Mouse (Mus musculus): ENCODE data around the gene Kifc3. TPM values are rescaled to one million over a fixed set of nuclear protein-coding genes. Genes with fewer than 3 reads are reported as not detected.
"Not testable (repeated sequence)": the region's sequence is repeated elsewhere in the genome, so short reads cannot be mapped to it uniquely, and the experiment has no call there.

Kifc3 gene
- polyA plus RNA-seq, 1 experiment from 2014 or later: 13.2 TPM

DNA sequence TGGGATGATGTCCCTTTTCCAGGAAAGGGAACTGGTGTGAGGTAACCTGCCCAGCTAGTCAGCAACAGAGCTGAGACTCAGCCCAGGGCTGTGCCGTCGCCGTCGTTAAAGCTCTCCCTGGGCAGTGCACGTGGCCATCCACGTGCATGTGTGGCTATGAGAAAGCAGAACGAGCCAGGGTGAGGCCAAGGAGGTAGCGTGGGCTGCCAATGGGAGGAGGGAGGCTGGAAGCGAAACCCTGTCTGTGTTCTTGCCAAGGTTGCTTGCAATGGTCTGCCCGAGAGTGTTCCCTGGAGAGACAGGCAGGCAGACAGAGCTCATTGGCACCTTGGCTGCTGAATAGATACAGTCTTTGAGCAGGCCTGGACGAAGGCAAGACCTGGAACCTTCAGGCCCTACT is 36.7 kb downstream of the Kifc3 start:
- no peak for DNase-seq (ENCODE audit: low spot score)
- Histone ChIP-seq H3K27me3 (ENCODE audit: low read depth, poor library complexity, severe bottlenecking) (no peaks in the 10 kb centered on the region), H3K4me1 (peaks cover 48% of the 10 kb centered on the region), H3K9me3 (replicated peaks) (no peaks in the 10 kb centered on the region), H3K4me3 (no peak overlapping the region), H3K36me3 (no peaks in the 10 kb centered on the region), H3K27ac (peak overlapping the region; percentile 63)
- 77% methylated on average over 11 of the region's 11 CpGs for WGBS

DNA sequence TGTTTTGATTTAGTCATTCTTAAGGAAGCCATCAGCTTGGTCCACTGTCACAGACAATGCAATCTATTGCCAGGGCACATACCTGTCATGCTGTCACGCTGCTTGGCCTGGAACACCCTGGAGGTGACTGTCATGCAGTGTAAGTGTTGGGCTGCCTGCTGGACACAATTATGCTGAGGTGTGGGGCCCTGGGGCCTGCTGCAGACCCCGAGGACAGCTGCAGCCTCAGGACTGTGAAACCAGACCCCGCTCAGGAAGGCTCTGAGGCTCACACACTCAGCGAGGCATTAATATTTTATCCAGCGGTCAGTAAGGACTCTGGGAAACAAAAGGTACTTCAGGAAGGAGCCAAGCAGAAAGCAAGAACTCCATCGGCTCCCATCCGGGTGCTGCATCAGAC is 38.1 kb downstream of the Kifc3 start:
- 42% methylated on average over 7 of the region's 7 CpGs for WGBS
- peak; percentile 54 for DNase-seq (ENCODE audit: low spot score)
- no peaks in the 10 kb centered on the region for H3K36me3 ChIP-seq
- no peak overlapping the region for H3K4me3 ChIP-seq
- peak overlapping the region; percentile 76 for H3K27ac ChIP-seq
- H3K4me1 ChIP-seq: peaks cover 42% of the 10 kb centered on the region
- H3K27me3 ChIP-seq (ENCODE audit: low read depth, poor library complexity, severe bottlenecking): no peaks in the 10 kb centered on the region
- no peaks in the 10 kb centered on the region for H3K9me3 ChIP-seq (replicated peaks)

DNA sequence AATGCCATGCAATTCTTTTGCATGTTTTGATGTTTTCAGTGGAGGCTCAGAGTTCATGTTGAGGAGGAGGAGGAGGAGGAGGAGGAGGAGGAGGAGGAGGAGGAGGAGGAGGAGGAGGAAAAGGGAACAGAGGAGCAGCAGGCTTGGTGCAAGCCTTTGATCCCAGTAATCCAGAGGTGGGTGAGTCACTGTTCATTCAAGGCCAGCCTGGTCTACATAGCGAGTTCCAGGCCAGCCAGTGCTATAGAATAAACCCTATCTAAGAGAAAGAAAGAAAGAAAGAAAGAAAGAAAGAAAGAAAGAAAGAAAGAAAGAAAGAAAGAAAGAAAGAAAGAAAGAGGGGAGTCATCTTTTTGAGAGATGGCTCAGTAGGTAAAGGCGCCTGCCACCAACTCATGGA is 38.6 kb downstream of the Kifc3 start:
- H3K27ac ChIP-seq; DNase-seq (ENCODE audit: low spot score); H3K9me3 ChIP-seq (replicated peaks); H3K27me3 ChIP-seq (ENCODE audit: low read depth, poor library complexity, severe bottlenecking); H3K4me3 ChIP-seq; H3K36me3 ChIP-seq: not testable (repeated sequence)
- WGBS: 86% methylated on average over 2 of the region's 2 CpGs
- H3K4me1 ChIP-seq: peaks cover 39% of the 10 kb centered on the region

DNA sequence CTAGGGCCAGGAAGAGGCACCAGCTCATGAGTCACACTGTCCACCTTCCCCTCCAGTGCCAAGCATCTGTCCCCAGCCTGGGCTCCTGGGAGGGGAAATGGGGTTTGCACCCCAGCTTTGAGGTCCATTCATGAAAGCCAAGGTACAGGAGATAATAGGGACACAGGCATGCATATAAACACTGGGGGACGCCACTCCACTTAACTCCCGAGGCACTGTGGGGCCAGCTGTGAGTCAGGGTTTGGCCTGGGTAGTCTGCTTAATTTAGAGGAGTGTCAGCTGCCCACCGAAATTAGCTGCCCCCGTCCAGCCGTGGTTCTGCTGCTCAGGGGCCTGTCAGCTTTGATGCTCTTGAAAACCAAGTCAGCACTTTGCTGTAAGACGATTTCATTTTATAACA is 39.8 kb downstream of the Kifc3 start:
- Histone ChIP-seq H3K27ac (no peak overlapping the region), H3K4me1 (peaks cover 35% of the 10 kb centered on the region)
- 61% methylated on average over 6 of the region's 6 CpGs for WGBS

DNA sequence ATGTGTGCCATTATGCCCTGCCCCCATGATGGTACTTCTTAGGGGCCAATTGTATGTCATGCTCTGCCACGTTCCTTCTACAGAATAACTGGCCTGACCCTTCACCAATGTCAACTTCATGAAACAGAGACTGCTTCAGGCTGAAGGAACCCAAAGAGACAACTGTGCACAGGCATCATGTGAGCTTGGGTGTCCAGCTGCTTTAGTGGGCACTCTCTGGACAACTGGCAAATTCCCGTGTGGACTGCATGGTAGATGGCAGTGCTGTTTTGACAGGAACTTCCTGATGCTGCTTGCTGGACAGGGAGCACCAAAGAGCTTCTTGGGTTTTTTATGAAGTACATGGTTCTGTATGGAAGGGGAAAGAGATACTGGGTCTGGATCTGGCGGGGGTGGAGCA is 43.3 kb downstream of the Kifc3 start:
- WGBS: 80% methylated on average over 3 of the region's 3 CpGs
- H3K4me3 ChIP-seq: no peak overlapping the region
- H3K9me3 ChIP-seq (replicated peaks): no peaks in the 10 kb centered on the region
- H3K4me1 ChIP-seq: peaks cover 21% of the 10 kb centered on the region
- DNase-seq (ENCODE audit: low spot score): no peak
- no peaks in the 10 kb centered on the region for H3K36me3 ChIP-seq
- H3K27me3 ChIP-seq (ENCODE audit: low read depth, poor library complexity, severe bottlenecking): no peaks in the 10 kb centered on the region
- H3K27ac ChIP-seq: no peak overlapping the region

More for the DNA sequence above, 39.8 kb downstream of the Kifc3 start:
- H3K36me3 ChIP-seq: no peaks in the 10 kb centered on the region
- H3K4me3 ChIP-seq: no peak overlapping the region
- no peaks in the 10 kb centered on the region for H3K9me3 ChIP-seq (replicated peaks)
- H3K27me3 ChIP-seq (ENCODE audit: low read depth, poor library complexity, severe bottlenecking): no peaks in the 10 kb centered on the region
- DNase-seq (ENCODE audit: low spot score): no peak

DNA sequence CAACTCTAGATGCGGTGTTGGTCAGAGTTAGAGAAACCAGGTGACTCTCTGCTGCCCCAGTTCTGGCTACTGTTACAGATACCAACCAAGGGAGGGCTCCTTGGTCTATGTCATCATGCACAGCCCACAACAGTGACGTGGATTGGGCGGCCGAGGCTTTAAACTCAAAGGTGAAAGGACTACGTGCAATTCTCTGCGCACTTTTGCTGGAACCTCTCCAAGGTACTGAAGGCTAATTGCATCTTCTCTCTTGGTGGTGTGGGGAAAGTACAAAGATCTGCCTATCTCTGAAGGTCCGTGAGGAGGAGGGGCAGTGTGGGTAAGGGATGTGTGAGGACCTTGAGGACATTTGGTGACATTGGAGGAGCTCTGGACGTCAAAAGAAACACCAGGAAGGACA is 44.0 kb downstream of the Kifc3 start:
- Histone ChIP-seq H3K9me3 (replicated peaks) (no peaks in the 10 kb centered on the region), H3K36me3 (no peaks in the 10 kb centered on the region), H3K27ac (no peak overlapping the region), H3K4me1 (peaks cover 16% of the 10 kb centered on the region), H3K4me3 (no peak overlapping the region), H3K27me3 (ENCODE audit: low read depth, poor library complexity, severe bottlenecking) (no peaks in the 10 kb centered on the region)
- DNase-seq (ENCODE audit: low spot score): no peak
- 73% methylated on average over 8 of the region's 8 CpGs for WGBS

DNA sequence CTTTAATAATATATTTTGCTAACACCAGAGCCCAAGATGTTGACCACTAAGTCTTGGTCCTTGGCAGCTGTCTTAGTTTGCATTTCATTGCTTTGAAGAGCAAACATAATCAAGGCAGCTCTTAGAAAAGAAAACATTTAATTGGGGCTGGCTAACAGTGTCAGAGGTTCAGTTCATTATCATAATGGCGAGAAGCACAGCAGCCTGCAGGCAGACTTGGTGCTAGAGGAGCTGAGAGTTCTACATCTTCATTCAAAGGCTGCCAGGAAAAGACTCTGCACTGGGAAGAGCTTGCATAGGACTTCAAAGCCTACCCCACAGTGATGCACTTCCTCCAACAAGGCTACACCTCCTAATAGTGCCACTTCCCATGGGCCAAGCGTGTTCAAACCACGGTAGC is 45.5 kb downstream of the Kifc3 start:
- no peak for DNase-seq (ENCODE audit: low spot score)
- Histone ChIP-seq H3K9me3 (replicated peaks) (no peaks in the 10 kb centered on the region), H3K27me3 (ENCODE audit: low read depth, poor library complexity, severe bottlenecking) (no peaks in the 10 kb centered on the region), H3K36me3 (no peaks in the 10 kb centered on the region), H3K27ac (no peak overlapping the region), H3K4me1 (peaks cover 6% of the 10 kb centered on the region), H3K4me3 (no peak overlapping the region)
- 68% methylated on average over 3 of the region's 3 CpGs for WGBS

DNA sequence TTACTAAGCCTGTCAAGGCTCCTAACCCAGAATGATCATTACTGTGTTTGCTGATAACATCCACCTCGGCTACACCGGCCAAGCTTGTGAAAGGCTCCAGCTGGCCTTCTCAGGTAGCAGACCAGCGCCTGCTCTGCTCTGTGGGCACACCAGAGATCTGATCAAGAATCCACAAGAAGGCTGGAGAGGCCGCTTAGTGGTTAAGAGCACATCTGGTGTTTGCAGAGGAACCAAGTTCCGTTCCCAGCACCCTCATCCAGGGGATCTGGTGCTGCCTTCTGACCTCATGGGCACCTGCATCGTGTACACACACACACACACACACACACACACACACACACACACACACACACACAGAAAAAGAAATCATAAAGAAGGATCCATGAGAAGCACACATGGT is 46.5 kb downstream of the Kifc3 start:
- no peak overlapping the region for H3K27ac ChIP-seq
- no peaks in the 10 kb centered on the region for H3K36me3 ChIP-seq
- peaks cover 6% of the 10 kb centered on the region for H3K4me1 ChIP-seq
- H3K4me3 ChIP-seq: no peak overlapping the region
- H3K27me3 ChIP-seq (ENCODE audit: low read depth, poor library complexity, severe bottlenecking): no peaks in the 10 kb centered on the region
- WGBS: 86% methylated on average over 6 of the region's 6 CpGs
- no peaks in the 10 kb centered on the region for H3K9me3 ChIP-seq (replicated peaks)
- no peak for DNase-seq (ENCODE audit: low spot score)

DNA sequence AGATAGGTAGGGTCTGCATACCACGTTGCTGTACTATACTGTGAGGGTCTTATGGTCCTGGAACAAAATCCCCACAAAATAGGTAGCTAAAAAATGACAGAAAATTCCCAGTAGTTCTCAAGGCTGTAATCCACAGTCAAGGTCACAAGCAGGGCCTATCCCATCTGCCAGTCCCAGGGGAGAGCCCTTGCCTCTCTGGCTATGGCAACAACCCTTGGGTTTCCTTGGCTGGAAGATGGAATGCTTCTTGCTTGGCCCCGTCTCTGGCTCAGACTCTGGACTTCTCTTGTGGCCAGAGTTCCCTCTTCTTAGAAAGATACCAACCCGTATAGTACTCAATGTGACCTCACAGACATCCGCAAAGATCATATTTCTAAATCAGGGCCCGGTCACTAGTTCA is 47.3 kb downstream of the Kifc3 start:
- Histone ChIP-seq H3K27ac (no peak overlapping the region), H3K9me3 (replicated peaks) (no peaks in the 10 kb centered on the region), H3K27me3 (ENCODE audit: low read depth, poor library complexity, severe bottlenecking) (no peaks in the 10 kb centered on the region), H3K4me1 (peaks cover 6% of the 10 kb centered on the region), H3K4me3 (no peak overlapping the region), H3K36me3 (no peaks in the 10 kb centered on the region)
- WGBS: 90% methylated on average over 5 of the region's 5 CpGs
- DNase-seq (ENCODE audit: low spot score): no peak

DNA sequence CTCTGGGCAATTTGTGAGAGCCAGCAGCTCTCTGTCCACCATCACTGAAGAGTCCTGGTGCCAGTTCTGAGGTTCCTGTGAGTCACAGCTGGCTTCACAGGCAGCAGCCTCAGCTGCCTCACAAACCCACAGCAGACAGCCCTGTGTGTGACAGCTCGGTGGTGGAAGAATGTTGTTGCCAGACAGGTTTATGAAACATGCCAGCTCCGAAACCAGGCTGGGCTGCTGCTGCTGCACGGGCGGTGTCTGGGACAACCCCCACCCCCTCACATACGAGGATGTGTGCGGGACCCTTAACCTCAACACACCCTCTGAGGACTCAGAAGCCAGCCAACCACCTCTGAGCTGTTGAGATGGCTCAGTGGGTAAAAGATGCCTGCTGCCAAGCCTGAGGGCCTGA is 48.0 kb downstream of the Kifc3 start:
- H3K27ac ChIP-seq: no peak overlapping the region
- DNase-seq (ENCODE audit: low spot score): no peak
- WGBS: 74% methylated on average over 6 of the region's 6 CpGs

DNA sequence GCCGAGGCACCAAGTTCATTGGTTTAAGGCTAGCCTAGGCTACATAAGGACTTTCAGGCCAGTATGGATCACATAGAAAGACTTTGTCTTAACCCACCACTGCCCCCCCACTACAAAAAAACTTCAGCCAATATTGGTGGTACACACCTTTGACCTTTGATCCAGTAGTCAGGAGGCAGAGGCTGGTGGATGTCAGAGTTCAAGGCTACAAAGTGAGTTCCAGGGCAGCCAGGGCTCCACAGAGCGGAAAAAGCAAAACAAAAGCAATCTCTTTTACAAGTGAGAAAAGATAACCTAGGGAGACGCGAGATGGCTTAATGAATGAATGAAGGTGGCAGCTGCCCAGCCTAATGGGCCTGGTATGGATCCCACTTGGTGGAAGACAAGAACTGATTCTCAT is 48.6 kb downstream of the Kifc3 start:
- DNase-seq (ENCODE audit: low spot score): no peak
- Histone ChIP-seq H3K4me1 (peaks cover 12% of the 10 kb centered on the region), H3K4me3 (no peak overlapping the region), H3K27me3 (ENCODE audit: low read depth, poor library complexity, severe bottlenecking) (no peaks in the 10 kb centered on the region), H3K27ac (no peak overlapping the region), H3K9me3 (replicated peaks) (no peaks in the 10 kb centered on the region), H3K36me3 (no peaks in the 10 kb centered on the region)
- 76% methylated on average over 4 of the region's 4 CpGs for WGBS

More for the DNA sequence above, 48.0 kb downstream of the Kifc3 start:
- no peaks in the 10 kb centered on the region for H3K36me3 ChIP-seq
- H3K9me3 ChIP-seq (replicated peaks): no peaks in the 10 kb centered on the region
- no peak overlapping the region for H3K4me3 ChIP-seq
- H3K27me3 ChIP-seq (ENCODE audit: low read depth, poor library complexity, severe bottlenecking): no peaks in the 10 kb centered on the region
- peaks cover 6% of the 10 kb centered on the region for H3K4me1 ChIP-seq

DNA sequence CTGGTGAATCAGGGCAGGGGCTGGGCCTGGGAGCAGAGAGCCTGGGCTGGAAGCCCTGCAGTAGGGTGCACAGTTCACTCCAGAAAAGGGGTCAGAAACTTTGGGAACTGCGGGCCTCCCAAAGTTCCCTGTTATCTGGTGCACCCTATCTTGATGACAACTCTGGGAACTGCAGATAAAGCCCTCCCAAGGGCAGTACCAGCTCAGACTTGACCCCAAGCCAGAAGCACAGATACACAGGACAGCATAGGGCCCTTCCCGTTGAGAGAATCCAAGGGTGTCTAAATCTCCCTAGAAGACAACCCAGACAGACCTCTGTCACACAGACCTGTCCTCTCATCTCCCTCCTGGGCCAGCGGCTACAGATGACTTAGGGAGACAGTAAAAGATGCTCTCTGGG is 52.0 kb downstream of the Kifc3 start:
- no peaks in the 10 kb centered on the region for H3K36me3 ChIP-seq
- no peak overlapping the region for H3K4me3 ChIP-seq
- WGBS: 93% methylated on average over 3 of the region's 3 CpGs
- no peak overlapping the region for H3K27ac ChIP-seq
- no peak for DNase-seq (ENCODE audit: low spot score)
- H3K9me3 ChIP-seq (replicated peaks): no peaks in the 10 kb centered on the region
- H3K27me3 ChIP-seq (ENCODE audit: low read depth, poor library complexity, severe bottlenecking): no peaks in the 10 kb centered on the region
- H3K4me1 ChIP-seq: peaks cover 13% of the 10 kb centered on the region

DNA sequence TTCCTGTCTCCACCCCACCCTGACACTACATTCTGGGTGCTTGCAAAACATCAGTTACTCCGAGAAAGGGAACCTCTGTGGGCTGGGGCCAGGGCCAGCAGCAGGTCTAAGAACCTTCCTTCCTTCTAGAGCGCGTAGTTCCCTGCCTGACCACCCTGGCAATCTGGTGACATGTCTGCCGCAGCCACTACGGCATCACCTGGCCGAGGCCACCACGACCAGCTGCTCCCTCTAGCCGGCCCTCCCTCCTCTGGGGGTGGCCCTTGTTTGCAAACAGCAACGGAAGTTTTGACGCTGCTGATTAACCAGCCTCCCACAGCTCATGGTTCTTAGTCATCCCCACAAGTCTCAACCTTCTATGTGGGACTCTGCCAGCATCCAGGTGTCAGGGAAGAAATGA is 53.2 kb downstream of the Kifc3 start:
- WGBS: 56% methylated on average over 10 of the region's 10 CpGs
- H3K4me1 ChIP-seq: peaks cover 11% of the 10 kb centered on the region; the same call in 1 of the 2 replicates
- H3K36me3 ChIP-seq: no peaks in the 10 kb centered on the region
- H3K27ac ChIP-seq: no peak overlapping the region
- DNase-seq (ENCODE audit: low spot score): no peak
- no peaks in the 10 kb centered on the region for H3K9me3 ChIP-seq (replicated peaks)
- no peak overlapping the region for H3K4me3 ChIP-seq
- H3K27me3 ChIP-seq (ENCODE audit: low read depth, poor library complexity, severe bottlenecking): no peaks in the 10 kb centered on the region

DNA sequence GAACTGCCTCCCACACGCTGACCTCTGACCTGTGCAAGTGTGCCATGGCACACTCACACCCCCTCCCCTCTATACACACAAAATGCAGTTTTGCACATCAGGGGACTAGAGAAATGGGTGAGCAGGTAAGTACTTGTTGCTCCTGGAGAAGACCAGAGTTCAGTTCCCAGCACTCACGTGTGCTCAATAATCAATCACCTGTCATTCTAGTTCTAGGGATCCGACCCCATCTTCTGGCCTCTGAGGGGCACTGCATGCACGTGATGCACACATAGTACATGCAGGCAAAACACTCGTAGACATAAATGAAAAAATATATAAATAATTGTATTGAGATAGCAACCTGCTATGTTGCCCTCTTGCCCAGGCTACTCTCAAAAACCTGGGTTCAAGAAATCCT is 55.8 kb downstream of the Kifc3 start:
- no peaks in the 10 kb centered on the region for H3K36me3 ChIP-seq
- 92% methylated on average over 5 of the region's 5 CpGs for WGBS
- no peaks in the 10 kb centered on the region for H3K9me3 ChIP-seq (replicated peaks)
- H3K27me3 ChIP-seq (ENCODE audit: low read depth, poor library complexity, severe bottlenecking): no peaks in the 10 kb centered on the region
- no peak overlapping the region for H3K4me3 ChIP-seq
- no peak overlapping the region for H3K27ac ChIP-seq
- DNase-seq (ENCODE audit: low spot score): no peak
- H3K4me1 ChIP-seq: peaks cover 36% of the 10 kb centered on the region
